Mouse (Mus musculus) frontal cortex, adult 2 months (tissue): ENCODE measurements around the gene Tiam2. TPM values are rescaled to one million over a fixed set of nuclear protein-coding genes. Genes with fewer than 3 reads are reported as not detected.

Source experiments
- DNase-seq, 2 experiments: peaks; one replicate each; pipeline ENCODE4 v3.0.0; 2022; ENCODE audit warnings: low spot score in 1 of 2; ENCODE audit errors: extremely low spot score in 1 of 2
- polyA plus RNA-seq: library from polyadenylated mRNA; depleted of rRNA; stranded (reverse); fragments of >200 nt; gene quantifications from 2 replicates; pipeline ENCODE4 v1.2.3, GENCODE M21; 2012

The Tiam2 gene
- polyA plus RNA-seq, 1 experiment, result 143 TPM

DNA sequence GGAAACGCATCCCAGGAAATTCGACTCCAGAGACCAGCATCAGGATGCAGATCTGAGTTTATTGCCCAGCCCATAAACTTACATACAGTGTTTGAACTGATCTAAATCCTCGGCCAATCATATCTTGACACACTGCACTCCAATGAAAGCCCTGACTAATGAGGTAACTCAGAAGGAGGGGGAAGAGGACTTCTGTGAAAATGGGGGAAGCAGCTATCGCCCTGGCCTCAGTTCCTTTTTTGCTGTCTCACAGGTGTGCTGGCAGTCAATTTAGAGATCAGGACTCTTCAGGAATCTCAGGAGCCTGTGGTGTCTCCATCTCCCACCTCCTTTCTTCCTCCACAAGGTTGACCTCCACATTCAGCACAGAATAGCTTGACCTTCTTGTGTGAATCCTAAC is 61.4 kb downstream of the Tiam2 start:
- DNase-seq, result no peak

DNA sequence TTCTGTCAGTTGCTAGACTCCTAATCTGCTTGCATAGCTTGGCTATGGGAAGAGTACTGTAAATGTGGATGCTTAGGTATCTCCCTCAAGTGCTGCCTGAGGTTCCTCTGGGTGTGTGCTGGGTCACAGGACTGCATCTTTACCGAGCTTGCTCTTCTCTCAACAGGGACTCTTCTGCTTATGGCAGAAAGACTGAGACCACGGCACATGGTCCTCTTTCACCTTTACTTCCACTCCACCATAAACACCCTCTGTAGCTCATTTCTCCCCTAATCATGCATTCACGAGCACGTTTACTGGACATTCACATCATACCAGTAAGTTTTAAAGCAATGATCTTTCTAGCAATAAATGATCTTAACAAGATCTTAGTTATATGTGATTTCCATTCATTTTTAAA is 63.4 kb downstream of the Tiam2 start:
- no peak for DNase-seq

DNA sequence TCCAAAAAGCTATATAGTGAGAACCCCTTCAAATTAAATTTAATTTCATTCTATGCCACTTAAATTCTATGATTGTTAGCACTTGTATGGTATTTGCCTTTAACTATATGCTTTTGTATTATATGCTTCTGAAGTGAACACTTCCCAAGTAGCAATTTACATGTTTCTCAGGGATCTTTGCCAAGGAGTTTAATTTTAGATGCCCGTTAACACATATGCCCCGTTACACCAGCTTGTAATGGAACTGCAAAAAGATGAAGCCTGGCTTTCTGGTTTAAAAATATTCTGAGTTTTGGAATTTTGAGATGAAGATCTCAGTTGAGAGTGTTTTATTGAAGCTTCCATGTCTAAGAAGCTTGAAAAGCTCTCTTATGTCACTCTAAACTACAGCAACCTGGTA is 67.6 kb downstream of the Tiam2 start:
- DNase-seq, result peak; percentile 41 to 78

DNA sequence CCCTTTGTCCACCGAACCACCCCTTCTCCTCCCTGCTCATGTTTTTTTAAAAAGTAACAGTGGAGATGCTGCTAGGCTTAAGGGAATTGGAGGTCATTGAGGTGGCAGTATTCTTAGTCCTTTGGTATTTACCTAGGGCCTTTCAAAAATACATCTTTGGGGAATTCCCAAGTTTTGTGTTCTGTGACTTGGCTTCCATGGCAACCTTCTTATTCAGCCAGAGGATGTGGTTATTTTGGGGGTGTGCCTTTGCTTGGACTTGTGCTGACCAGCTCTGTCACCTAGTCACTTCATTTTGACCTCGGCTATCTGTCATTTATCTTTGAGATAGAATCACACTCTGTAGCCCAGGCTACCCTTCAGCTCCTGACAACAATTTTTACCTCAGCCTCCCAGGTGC is 68.6 kb downstream of the Tiam2 start:
- no peak for DNase-seq

DNA sequence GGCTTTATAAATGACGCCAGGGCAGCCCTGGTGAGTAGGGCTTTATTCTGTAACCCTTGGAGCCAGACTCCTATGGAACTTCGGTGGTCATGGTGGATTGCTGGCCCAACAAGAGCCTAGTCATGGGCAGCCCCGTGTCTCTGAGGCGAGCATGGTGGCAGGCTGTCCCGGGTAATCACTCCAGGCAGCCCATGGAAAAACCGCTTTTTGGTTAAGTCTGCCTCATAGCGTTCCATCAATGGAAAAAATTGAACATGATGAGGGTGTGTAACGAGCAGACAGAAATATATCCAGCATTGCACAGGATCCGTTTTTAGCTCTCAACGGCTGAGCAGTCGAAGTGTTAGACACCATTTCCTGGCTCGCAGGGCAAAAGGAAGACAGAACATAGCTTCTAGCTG is 70.5 kb downstream of the Tiam2 start:
- DNase-seq, result peak; percentile 33 to 61

DNA sequence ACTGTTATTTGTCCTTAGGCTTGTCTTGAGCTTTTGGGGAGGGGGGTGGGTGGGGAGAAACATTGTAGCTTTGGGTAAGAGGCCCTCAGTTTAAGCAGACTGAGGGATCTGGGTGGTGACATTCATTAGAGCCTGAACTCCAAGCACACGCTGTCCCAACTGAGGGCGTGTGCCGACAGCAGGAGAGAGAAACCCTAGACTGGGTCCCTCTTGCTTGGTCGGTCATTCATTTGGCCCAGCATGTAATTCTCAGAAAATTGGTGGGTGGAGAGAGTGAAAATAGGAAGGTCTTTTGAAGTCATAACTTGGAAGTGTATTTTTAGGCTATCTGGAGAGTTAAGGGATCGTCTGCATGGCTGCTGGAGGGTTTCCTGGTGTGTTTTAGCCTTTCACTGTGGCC is 71.5 kb downstream of the Tiam2 start:
- DNase-seq, result no peak

DNA sequence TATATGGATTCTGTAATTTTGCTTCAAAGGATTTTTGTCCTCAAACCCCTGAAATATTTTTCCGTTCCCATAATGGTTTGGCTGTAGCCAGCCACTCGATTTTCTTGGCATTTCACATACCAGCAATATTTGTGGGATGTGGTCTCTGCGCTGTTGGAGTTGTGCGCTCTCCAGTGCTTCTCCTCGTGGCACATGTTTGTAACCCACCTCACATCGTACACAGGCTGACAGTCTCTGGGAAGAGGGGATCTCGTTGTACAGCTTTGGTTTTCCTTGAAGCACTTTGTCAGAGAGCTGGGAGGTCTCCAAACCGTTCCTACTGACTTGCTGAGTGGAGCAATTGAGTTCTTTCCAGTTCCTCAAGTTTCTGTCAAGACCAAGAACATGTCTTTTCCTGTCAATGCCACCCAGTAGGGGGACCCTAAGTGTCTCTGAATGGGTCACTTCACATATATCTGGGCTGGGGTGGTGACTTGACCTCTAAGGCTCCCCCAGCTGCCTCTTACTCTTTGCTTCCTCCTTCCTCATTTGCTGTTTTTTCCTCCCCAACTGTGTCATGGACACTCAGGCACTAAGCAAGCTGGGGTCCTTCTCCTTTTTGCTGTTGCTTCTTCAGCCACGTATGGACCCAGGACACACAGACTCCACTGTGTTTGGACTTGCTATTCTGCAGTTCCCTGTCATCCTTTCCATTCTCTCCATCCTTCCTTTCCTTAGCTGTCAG is 79.1 kb downstream of the Tiam2 start:
- DNase-seq, result no peak

DNA sequence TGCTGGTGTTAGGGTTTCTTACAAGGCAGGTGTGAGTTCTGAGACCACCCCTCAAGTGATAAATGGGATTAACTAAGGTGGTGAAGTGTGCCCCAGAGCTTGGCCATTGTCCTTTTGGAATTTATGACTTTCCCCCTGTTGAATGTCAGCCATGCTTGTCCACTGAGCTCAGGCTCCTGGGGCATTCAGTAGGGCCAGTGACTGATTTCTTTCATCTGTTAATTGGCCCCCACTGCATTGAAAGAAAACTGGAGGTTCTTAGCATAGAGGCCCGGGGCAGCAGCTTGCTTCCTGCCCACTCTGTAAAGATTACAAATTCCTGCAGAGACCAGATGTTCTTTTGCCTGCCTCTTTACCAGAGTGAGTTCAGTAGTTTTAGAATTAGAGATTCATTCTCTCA is 80.7 kb downstream of the Tiam2 start:
- no peak for DNase-seq

DNA sequence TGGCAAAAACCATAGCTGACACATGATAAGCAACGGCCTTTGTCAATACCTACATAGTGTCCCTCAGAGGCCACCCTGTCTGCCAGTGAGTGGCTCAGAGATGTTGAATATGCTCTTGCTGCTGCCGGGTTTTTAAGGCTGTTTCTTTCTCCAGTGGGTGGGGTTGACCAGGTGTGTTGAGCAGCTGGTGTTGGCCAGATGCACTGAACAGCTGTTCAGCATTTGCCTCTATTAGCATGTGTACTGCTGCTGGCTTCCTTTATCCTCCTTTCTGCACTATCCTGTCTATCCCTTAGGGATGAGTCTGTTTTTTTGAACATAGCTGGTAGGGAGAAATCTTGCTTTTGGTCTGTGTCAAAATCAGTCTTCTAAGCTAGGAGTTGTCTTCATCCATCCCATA is 83.9 kb downstream of the Tiam2 start:
- no peak for DNase-seq

DNA sequence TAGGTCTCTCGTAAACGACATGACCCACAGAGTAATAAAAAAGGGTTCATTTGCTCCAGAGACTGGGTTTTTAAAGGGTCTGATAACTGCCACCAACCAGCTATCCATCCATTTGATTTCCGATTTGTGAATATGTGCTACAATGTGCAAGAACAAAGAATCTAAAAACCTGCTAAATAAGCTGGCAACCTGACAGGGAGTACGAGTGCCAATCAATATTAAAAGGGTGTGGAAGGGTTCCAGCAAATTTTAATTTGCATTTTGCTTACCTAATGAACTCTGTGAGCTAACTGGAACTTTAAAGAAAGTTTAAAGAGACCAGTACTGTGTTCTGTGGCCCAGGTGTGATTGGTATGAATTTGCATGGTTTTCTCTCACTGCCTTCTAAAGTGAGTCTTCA is 86.4 kb downstream of the Tiam2 start:
- no peak for DNase-seq

DNA sequence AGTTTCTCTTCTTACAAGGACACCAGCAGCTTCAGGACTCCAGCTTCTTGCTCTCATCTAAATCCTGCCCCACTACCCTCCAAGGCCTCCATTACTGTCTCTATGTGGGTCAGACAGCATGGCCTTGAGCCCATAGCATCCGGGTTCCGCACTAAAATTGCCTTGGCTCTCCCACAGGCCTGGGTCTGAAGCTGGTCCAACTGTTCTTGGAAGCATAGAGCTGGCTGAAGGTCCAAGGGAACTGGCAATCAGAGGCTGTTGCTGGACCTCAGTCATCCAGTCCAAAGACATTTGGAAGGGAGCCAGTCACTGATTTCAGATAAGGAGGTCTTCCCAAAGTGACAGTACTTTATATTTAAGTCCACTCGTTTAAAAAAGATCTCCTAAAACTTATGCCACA is 89.2 kb downstream of the Tiam2 start:
- peak in 1 of 2 experiments; percentile 50 for DNase-seq

DNA sequence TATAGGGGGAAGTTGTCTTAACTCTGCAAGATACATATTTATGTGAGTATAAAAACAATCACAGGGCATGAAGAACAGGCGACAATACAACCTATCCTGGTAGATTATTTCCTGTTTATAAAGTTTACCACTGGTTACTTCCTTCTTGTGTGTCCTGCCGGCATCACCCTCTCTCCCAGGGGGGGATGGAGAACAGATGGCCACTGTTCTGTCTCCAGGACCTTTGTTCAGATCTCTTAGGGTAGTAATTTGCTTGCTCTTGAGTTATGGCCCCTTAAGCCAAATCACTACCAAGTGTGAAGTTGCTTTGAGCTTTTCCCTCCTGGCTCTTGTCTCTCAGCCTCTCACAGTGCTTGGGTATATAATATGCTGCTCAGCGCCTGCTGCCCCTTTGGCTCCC is 90.0 kb downstream of the Tiam2 start:
- no peak for DNase-seq

DNA sequence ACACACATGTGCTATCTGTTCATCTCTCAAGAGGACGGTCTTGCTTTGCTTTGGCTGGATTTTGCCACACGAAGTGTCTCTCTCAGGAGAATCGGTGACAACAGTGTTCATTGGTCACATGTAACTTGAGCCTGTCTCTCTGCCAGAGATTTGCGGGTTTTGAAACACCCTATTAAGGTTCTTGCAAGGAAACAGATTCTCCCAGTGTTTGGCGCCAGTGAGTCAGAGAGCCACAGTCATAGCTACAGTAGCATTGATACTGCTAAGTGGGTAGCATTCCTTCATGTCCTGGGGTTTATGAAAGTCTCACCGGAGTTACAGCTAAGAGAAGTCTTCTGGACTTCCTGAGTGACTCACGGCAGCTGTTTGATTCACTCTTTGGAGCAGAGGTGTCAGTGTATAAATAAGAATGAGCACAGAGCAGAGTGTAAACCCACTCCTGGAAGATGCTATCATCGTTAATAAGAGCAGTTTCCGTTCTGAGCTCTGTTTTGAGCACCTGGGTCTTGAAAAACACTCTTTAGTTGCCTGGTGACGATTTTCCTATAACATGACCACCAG is 93.1 kb downstream of the Tiam2 start:
- DNase-seq, result peak in 1 of 2 experiments; percentile 49

DNA sequence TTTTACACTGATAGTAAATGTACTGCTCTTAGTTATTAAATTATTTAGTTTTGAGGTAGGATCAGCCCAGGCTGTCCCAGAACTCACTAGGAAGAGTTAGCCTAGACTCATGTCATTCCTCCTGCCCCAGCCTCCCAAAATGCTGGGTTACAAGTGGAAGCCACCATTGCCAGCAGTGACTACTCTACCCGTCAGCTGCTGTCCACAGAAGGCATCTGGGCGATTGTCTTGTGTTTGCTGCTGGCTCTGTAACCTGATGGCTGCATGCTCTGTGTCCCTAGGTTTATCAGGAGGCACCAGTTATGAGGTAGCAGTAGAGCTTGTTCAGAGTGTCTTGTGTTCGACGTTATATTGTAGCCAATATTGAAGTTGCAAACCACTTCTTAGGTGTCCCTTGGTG is 93.8 kb downstream of the Tiam2 start:
- DNase-seq, result no peak

DNA sequence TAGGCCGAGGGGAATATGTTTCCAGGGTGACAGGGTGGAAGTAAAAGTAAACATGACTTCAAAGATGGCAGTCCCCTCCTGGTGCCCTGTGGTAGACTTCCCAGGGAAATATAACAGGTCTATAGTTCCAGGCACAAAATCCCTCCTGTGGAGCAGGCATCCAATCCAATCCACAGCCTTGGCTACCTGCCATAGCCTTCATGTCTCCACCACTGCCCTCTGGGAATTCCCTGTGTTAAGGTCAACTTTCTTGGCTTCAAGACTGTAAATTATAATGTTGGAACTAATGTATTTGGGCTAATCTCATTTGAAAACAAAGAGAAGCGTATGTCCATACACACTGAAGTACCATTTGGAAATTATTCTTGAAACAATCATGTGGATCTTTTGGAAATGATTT is 97.0 kb downstream of the Tiam2 start:
- no peak for DNase-seq

DNA sequence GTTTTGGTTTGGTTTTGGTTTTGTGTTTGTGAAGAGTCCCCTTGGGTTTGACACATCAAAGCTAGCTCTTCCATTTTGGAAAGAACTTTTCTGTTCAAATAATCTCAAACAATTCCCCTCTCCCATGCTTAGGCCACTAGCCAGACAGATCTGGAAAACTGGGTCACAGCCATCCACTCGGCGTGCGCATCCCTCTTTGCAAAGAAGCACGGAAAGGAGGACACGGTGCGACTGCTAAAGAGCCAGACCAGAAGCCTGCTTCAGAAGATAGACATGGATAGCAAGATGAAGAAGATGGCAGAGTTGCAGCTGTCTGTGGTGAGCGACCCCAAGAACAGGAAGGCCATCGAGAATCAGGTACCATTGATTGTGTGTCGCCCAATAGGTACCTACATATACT is 102.3 kb downstream of the Tiam2 start:
- DNase-seq, result no peak

DNA sequence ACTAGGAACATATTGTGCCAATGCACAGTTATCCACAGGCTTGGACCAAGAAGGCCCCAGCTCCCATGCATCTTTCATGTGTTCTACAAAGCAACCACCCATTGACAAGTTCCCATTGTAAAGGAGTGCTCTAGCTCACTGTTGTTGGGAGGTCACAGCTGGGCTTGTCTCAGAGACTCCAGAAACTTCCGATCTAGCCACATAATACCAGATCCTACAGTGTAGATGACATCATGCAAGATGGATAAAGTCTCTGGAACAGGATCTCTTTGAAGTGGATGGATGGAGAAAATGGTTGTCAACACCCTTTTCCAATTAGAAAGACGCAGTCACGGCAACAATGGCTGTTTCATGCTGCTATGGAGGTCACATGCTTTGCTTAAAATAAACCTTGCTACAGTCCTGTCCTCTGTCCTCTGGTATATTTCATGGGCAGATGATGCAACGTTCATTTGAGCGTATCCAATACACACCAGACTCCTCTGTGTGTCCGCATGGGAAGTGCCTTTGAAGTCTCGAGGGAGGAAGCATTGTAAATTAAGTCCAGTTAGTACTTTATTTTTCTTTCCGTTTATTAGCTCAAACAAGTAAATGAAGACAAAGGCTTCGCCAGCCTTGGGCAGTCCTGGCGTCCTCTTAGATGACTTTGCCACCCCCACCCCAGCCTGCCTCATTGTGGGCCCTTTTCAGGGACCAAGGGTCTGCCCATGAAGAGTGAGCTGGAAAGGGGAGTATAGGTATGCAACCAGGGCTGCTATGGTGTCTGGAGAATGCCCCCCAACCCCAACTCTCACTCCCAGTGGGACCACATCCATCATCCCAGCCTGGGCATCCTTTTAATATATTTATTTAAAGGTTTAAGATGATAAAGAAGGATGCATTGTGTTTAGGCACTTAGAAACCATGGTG is 106.5 kb downstream of the Tiam2 start:
- no peak for DNase-seq

DNA sequence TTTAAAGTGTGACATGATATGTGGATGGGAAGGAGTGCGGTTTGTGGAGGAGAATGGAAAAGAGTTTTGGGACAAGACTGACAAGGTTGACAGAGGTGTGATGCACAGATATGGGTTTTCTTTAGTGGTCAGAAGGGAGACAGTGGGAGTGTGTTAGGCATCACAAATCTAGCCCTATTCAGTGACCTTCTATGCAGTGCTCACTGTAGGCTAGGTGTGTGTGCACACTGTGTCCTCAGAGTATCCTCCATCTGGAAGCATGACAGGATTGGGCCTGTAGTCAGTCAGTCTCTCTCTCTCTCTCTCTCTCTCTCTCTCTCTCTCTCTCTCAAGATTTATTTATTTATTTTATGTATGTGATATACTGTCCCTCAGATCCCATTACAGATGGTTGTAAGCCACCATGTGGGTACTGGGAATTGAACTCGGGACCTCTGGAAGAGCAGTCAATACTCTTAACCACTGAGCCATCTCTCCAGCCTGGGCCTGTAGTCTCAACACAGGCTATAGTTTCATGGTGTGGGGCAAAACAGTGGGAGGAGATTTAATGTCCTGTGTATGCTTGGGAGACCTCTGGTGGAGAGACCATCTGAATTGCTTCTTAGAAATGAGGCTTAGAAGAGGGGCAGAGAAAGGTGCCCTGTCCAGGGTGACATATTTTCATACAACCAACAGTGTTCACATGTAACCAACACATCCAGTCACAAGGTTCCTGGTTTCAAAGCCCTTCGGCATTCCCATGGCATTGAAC is 107.3 kb downstream of the Tiam2 start:
- no peak for DNase-seq

DNA sequence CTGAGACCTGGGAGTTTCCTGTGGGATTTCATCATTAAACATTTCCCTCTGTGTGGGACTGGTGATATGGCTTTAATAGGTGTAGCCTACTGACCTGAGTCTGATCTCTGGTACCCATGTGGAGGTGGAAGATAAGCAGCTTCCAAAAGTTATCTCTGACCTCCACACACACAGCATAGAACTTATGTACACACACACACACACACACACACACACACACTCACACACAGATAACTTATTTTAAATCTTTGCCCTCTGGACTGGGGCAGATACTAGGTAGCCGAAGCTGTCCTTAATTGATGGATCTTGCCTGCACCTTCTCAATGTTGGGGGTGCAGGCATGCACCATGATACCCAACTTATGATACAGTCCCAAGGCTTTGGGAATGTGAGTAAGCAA is 108.9 kb downstream of the Tiam2 start:
- DNase-seq, result no peak

DNA sequence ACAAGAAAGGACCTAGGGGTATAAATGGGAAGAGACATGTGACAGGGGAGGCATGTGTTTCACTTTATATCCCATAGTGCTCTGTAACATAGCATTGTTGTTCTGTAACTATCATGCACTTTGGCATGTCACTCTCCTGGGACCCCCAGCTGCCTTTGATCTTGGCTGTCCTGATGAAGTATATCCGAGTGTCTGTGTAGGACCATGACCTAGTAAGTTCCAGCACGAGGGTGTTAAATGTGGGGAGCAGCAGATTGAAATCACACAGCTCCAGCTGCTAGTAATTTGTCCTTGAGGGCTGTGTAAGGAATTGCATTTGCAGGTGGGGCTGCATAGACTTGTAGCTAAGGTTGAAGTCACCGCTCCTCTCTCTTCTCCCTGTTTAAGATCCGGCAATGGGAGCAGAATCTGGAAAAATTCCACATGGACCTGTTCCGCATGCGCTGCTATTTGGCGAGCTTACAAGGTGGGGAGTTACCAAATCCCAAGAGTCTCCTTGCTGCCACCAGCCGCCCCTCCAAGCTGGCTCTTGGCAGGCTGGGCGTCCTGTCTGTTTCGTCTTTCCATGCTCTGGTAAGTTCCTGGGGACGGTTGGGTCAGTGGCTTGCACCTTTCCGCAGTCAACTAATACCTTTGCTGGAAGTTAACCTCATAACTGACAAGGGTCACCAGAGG is 110.6 kb downstream of the Tiam2 start:
- DNase-seq, result no peak
